Mouse (Mus musculus): Measurements from ENCODE around the gene Cacna1f. TPM values are rescaled to one million over a fixed set of nuclear protein-coding genes. Genes with fewer than 3 reads are reported as not detected.

Cacna1f gene
- polyA plus RNA-seq, 1 experiment from 2014 or later, result 0.35 TPM

GRCm38 (mm10) chrX:7680057-7680412 is 73.2 kb downstream of the Cacna1f start:
- no peaks in the 10 kb centered on the region for H3K9me3 ChIP-seq (replicated peaks)
- WGBS, result 23% methylated on average over 12 of the region's 12 CpGs
- 0 out of 2 replicates have a peak, but pooled peaks cover 4% of the 10 kb centered on the region for H3K4me1 ChIP-seq
- peak overlapping the region; percentile 30 for H3K4me3 ChIP-seq (replicated peaks)
- ATAC-seq (ENCODE audit: low FRiP score), result peak; percentile 40; the same call in 1 of the 2 replicates
- no peak overlapping the region for H3K27ac ChIP-seq (replicated peaks)
- H3K27me3 ChIP-seq (replicated peaks), result no peaks in the 10 kb centered on the region
- peak overlapping the region; percentile 55 for H3K4me2 ChIP-seq
- no peaks in the 10 kb centered on the region for H3K36me3 ChIP-seq
- H3K9ac ChIP-seq (replicated peaks), result no peak overlapping the region

- Histone ChIP-seq H3K36me3 (no peaks in the 10 kb centered on the region), H3K27ac (replicated peaks) (no peak within 1 kb of the TSS), H3K4me3 (replicated peaks) (peak within 1 kb of the TSS; percentile 30; the same call in 1 of the 2 replicates), H3K27me3 (replicated peaks) (no peaks in the 10 kb centered on the region), H3K9ac (replicated peaks) (no peak within 1 kb of the TSS), H3K9me3 (replicated peaks) (no peaks in the 10 kb centered on the region), H3K4me1 (0 out of 2 replicates have a peak, but pooled peaks cover 4% of the 10 kb centered on the region), H3K4me2 (peak within 1 kb of the TSS; percentile 55)
- no peak for ATAC-seq (ENCODE audit: low FRiP score)
- 70% methylated on average over 14 of the region's 14 CpGs for WGBS
Observed at GRCm38 (mm10) chrX:7680864-7681263, 74.0 kb downstream of the Cacna1f start, which contains the start of gene Magix. Gene Magix, minus strand, starts transcription at chrX:7681251.

Other genes starting within 250 kb of the Cacna1f start
- gene Usp27x, start 231.3 kb upstream of the Cacna1f start, polyA plus RNA-seq (2015; fragmentation: Nextera tagmentation; extraction: Ambion mirVana), result 2.1 and 2.3 TPM in 2 replicates
- 0.08 and 0.26 TPM in 2 replicates for gene Foxp3, start 33.4 kb upstream of the Cacna1f start, polyA plus RNA-seq (2015; fragmentation: Nextera tagmentation; extraction: Ambion mirVana)
- gene Ppp1r3f, start 32.8 kb upstream of the Cacna1f start, polyA plus RNA-seq (2015; fragmentation: Nextera tagmentation; extraction: Ambion mirVana), result 6.0 and 7.5 TPM in 2 replicates
- gene Ccdc22, start 1.6 kb upstream of the Cacna1f start, polyA plus RNA-seq (2015; fragmentation: Nextera tagmentation; extraction: Ambion mirVana), result 28.4 and 29.5 TPM in 2 replicates
- gene Syp, start 31.4 kb downstream of the Cacna1f start, polyA plus RNA-seq (2015; fragmentation: Nextera tagmentation; extraction: Ambion mirVana), result 195 and 223 TPM in 2 replicates
- 1.7 and 3.8 TPM in 2 replicates for gene Prickle3, start 50.2 kb downstream of the Cacna1f start, polyA plus RNA-seq (2015; fragmentation: Nextera tagmentation; extraction: Ambion mirVana)
- 20.3 and 50.6 TPM in 2 replicates for gene Plp2, start 64.3 kb downstream of the Cacna1f start, polyA plus RNA-seq (2015; fragmentation: Nextera tagmentation; extraction: Ambion mirVana)
- 0.13 TPM in 1 of 2 replicates, not detected in the other for gene Magix, start 74.2 kb downstream of the Cacna1f start, polyA plus RNA-seq (2015; fragmentation: Nextera tagmentation; extraction: Ambion mirVana)
- 46.0 and 46.5 TPM in 2 replicates for gene Gpkow, start 90.0 kb downstream of the Cacna1f start, polyA plus RNA-seq (2015; fragmentation: Nextera tagmentation; extraction: Ambion mirVana)
- 34.6 and 34.9 TPM in 2 replicates for gene Wdr45, start 107.2 kb downstream of the Cacna1f start, polyA plus RNA-seq (2015; fragmentation: Nextera tagmentation; extraction: Ambion mirVana)
- 1.4 TPM in 1 of 2 replicates, not detected in the other for gene Gm45208, start 115.2 kb downstream of the Cacna1f start, polyA plus RNA-seq (2015; fragmentation: Nextera tagmentation; extraction: Ambion mirVana)
- gene Praf2, start 121.4 kb downstream of the Cacna1f start, polyA plus RNA-seq (2015; fragmentation: Nextera tagmentation; extraction: Ambion mirVana), result 128 and 132 TPM in 2 replicates
- gene Ccdc120, start 143.8 kb downstream of the Cacna1f start, polyA plus RNA-seq (2015; fragmentation: Nextera tagmentation; extraction: Ambion mirVana), result 50.8 and 56.3 TPM in 2 replicates
- gene Tfe3, start 155.5 kb downstream of the Cacna1f start, polyA plus RNA-seq (2015; fragmentation: Nextera tagmentation; extraction: Ambion mirVana), result 24.7 and 25.2 TPM in 2 replicates
- 63.0 and 67.4 TPM in 2 replicates for gene Gripap1, start 182.7 kb downstream of the Cacna1f start, polyA plus RNA-seq (2015; fragmentation: Nextera tagmentation; extraction: Ambion mirVana)
- gene Kcnd1, start 215.2 kb downstream of the Cacna1f start, polyA plus RNA-seq (2015; fragmentation: Nextera tagmentation; extraction: Ambion mirVana), result 5.7 and 6.5 TPM in 2 replicates
- 40.0 and 40.4 TPM in 2 replicates for gene Otud5, start 234.3 kb downstream of the Cacna1f start, polyA plus RNA-seq (2015; fragmentation: Nextera tagmentation; extraction: Ambion mirVana)

Data from neural tube, embryonic 15.5 days (tissue).